Mouse (Mus musculus) intestine, postnatal 0 days (tissue): ENCODE results near the gene Sorcs1. TPM values are rescaled to one million over a fixed set of nuclear protein-coding genes. Genes with fewer than 3 reads are reported as not detected.
A peak's percentile ranks its signal among the peaks of the same experiment; 100 is the strongest.

Source experiments
- ATAC-seq: fragments of 200-750 bp; cut with Nextera tagmentation; 2 replicates; pipeline ENCODE4 v1.8.0; 2017; ENCODE audit warnings: mild to moderate bottlenecking, moderate TSS enrichment, moderate library complexity
- H3K27ac ChIP-seq: fragments of 300-500 bp; sonication (generic); 2 replicates; pipeline ENCODE4 v1.5.1; 2014; ENCODE audit warnings: mild to moderate bottlenecking, low read depth, low read length, moderate library complexity
- H3K27me3 ChIP-seq: fragments of 300-500 bp; sonication (generic); replicated peaks from 2 replicates; pipeline ENCODE4 v1.6.1; 2014; ENCODE audit warnings: low read length, mixed read lengths; ENCODE audit not compliant: control insufficient read depth, insufficient read depth
- H3K36me3 ChIP-seq: fragments of 300-500 bp; sonication (generic); 2 replicates; pipeline ENCODE4 v1.6.1; 2014; ENCODE audit warnings: mild to moderate bottlenecking, moderate library complexity; ENCODE audit not compliant: control insufficient read depth, insufficient read depth
- H3K4me1 ChIP-seq: fragments of 300-500 bp; sonication (generic); replicated peaks from 2 replicates; pipeline ENCODE4 v1.6.1; 2014; ENCODE audit warnings: antibody characterized with exemption, low read length, mixed read lengths; ENCODE audit not compliant: control insufficient read depth, insufficient read depth
- H3K4me2 ChIP-seq: fragments of 300-500 bp; sonication (generic); replicated peaks from 2 replicates; pipeline ENCODE4 v1.6.1; 2014; ENCODE audit warnings: low read depth, mild to moderate bottlenecking, moderate library complexity
- H3K4me3 ChIP-seq: fragments of 300-500 bp; sonication (generic); 2 replicates; pipeline ENCODE4 v1.5.1; 2014; ENCODE audit warnings: low read depth, low read length
- H3K9ac ChIP-seq: fragments of 300-500 bp; sonication (generic); 2 replicates; pipeline ENCODE4 v1.6.1; 2014; ENCODE audit warnings: mild to moderate bottlenecking, low read depth, low read length
- H3K9me3 ChIP-seq: fragments of 300-500 bp; sonication (generic); 2 replicates; pipeline ENCODE4 v1.6.1; 2016; ENCODE audit warnings: mixed run types; ENCODE audit not compliant: control insufficient read depth
- CTCF ChIP-seq: sonication (generic); IDR thresholded peaks from 2 replicates; pipeline ENCODE4 v1.5.1; 2016; ENCODE audit warnings: low read depth, mild to moderate bottlenecking, control low read depth, antibody characterized with exemption, moderate library complexity
- WGBS: fragments of 180-500 bp; shearing (Covaris S2); extraction: QIAGEN DNeasy Blood & Tissue Kit; methylation state at CpG from one replicate; pipeline ENCODE4 v1.1.7; 2014; 5-methylcytosine and 5-hydroxymethylcytosine counted together
- microRNA-seq: library from miRNA; unstranded; fragments of <30 nt; microRNA quantifications from one replicate; pipeline ENCODE4, GENCODE M21; 2016
- polyA plus RNA-seq: library from polyadenylated mRNA; unstranded; fragments of >200 nt; fragmentation: Nextera tagmentation; extraction: Ambion mirVana; gene quantifications from 2 replicates; pipeline ENCODE4 v1.2.1, GENCODE M21; 2015

The Sorcs1 gene
- polyA plus RNA-seq, 1 experiment from 2014 or later: 0.87 TPM

DNA sequence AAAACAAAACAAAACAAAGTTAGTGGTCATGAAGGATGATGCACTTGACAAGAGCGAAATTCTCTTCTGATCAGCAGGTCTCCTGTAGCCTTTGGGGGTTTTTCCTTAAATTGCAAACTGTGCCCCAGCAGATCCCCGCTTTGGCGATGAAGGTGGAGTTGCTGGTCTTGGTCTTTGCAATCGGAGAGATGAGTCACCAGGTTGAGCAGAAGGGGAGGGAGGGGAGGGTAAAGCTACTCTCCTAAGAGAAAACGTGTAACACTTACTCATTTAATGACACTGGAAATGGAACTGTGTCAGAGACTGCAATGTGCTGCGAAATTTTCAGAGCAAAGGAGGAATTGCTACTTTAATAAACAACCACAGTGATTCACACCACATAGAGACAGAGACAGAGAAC lies 527.3 kb downstream of the Sorcs1 start:
- H3K4me3 ChIP-seq: no peak overlapping the region
- ATAC-seq: no peak
- WGBS: 64% methylated on average over 6 of the region's 6 CpGs

DNA sequence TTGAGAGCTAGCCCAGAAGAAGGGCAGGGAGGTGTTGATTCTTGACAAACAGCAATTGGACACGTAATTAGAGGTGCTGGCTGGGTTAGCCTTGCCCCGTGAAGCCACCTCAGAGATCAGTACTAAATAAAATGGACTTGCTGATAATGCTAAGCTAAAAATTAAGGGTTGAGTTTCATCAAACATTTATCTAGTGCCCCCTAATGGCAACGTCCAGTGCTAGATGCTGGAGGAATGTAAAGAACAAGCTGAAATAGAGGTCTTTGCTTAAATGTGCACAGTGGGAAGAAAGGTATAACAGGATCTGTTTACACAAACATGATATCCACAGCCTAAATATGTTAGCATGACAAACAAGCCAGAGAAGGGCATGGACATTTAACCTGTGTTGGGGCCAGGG lies 532.5 kb downstream of the Sorcs1 start:
- 21% methylated on average over 3 of the region's 3 CpGs for WGBS

More for the DNA sequence above, 527.3 kb downstream of the Sorcs1 start:
- H3K9ac ChIP-seq: no peak overlapping the region
- H3K4me1 ChIP-seq: no peaks in the 10 kb centered on the region
- H3K36me3 ChIP-seq: no peaks in the 10 kb centered on the region
- no peak overlapping the region for H3K27ac ChIP-seq
- H3K9me3 ChIP-seq: no peaks in the 10 kb centered on the region
- no peak for TF ChIP-seq CTCF
- H3K4me2 ChIP-seq: no peak overlapping the region
- H3K27me3 ChIP-seq: no peaks in the 10 kb centered on the region

DNA sequence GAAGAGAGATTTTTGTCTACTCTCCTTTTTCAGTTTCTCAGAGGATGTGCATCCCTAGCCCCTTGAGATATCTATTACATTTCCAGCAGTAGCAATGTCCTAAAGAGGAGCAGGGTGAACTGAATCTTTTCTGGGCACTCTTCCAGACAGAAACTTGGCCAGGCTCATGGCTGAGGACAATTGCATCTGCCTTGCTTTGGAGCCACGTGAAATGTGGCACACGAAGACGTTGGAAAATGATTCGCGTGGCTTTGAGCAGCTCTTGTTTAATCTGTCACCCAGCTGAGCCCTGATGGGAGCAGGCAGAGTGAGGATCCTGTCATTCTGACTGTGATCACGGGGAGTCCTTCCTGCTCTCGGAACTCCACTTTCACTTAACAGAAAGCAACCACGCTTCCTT lies 536.6 kb downstream of the Sorcs1 start:
- no peaks in the 10 kb centered on the region for H3K27me3 ChIP-seq
- no peak overlapping the region for H3K4me2 ChIP-seq
- ATAC-seq: no peak
- no peak overlapping the region for H3K4me3 ChIP-seq
- H3K36me3 ChIP-seq: no peaks in the 10 kb centered on the region
- 60% methylated on average over 8 of the region's 8 CpGs for WGBS
- H3K27ac ChIP-seq: no peak overlapping the region
- no peaks in the 10 kb centered on the region for H3K9me3 ChIP-seq
- no peaks in the 10 kb centered on the region for H3K4me1 ChIP-seq
- TF ChIP-seq CTCF: no peak
- H3K9ac ChIP-seq: no peak overlapping the region

More for the DNA sequence above, 532.5 kb downstream of the Sorcs1 start:
- Histone ChIP-seq H3K9me3 (no peaks in the 10 kb centered on the region), H3K4me2 (no peak overlapping the region), H3K27me3 (no peaks in the 10 kb centered on the region), H3K27ac (no peak overlapping the region), H3K4me1 (no peaks in the 10 kb centered on the region), H3K36me3 (no peaks in the 10 kb centered on the region), H3K9ac (no peak overlapping the region), H3K4me3 (no peak overlapping the region)
- no peak for ATAC-seq
- TF ChIP-seq CTCF: peak; percentile 59

GRCm38 (mm10) chr19:50134656-50135055 lies 543.8 kb downstream of the Sorcs1 start:
- Histone ChIP-seq H3K4me3 (no peak overlapping the region), H3K9ac (no peak overlapping the region), H3K4me1 (no peaks in the 10 kb centered on the region), H3K27me3 (no peaks in the 10 kb centered on the region), H3K36me3 (no peaks in the 10 kb centered on the region), H3K9me3 (no peaks in the 10 kb centered on the region), H3K27ac (no peak overlapping the region), H3K4me2 (no peak overlapping the region)
- 81% methylated on average over 1 of the region's 1 CpGs for WGBS
- no peak for ATAC-seq
- TF ChIP-seq CTCF: no peak

GRCm38 (mm10) chr19:50105842-50106585 lies 572.4 kb downstream of the Sorcs1 start:
- H3K9me3 ChIP-seq: no peaks in the 10 kb centered on the region
- no peak overlapping the region for H3K9ac ChIP-seq
- H3K27ac ChIP-seq: no peak overlapping the region
- ATAC-seq: no peak
- H3K4me1 ChIP-seq: no peaks in the 10 kb centered on the region
- H3K4me3 ChIP-seq: no peak overlapping the region
- TF ChIP-seq CTCF: no peak
- H3K4me2 ChIP-seq: no peak overlapping the region
- WGBS: 72% methylated on average over 4 of the region's 4 CpGs
- no peaks in the 10 kb centered on the region for H3K36me3 ChIP-seq
- H3K27me3 ChIP-seq: no peaks in the 10 kb centered on the region

Small RNA genes lying within 50 kb of the gene (microRNA-seq; reads per million reads assigned to microRNA genes)
- not detected for gene Gm27749
